Mouse (Mus musculus): Measurements from ENCODE around the gene Armh3. TPM values are rescaled to one million over a fixed set of nuclear protein-coding genes. Genes with fewer than 3 reads are reported as not detected.

Gene Armh3
- polyA plus RNA-seq, 1 experiment from 2014 or later = 18.8 TPM

DNA sequence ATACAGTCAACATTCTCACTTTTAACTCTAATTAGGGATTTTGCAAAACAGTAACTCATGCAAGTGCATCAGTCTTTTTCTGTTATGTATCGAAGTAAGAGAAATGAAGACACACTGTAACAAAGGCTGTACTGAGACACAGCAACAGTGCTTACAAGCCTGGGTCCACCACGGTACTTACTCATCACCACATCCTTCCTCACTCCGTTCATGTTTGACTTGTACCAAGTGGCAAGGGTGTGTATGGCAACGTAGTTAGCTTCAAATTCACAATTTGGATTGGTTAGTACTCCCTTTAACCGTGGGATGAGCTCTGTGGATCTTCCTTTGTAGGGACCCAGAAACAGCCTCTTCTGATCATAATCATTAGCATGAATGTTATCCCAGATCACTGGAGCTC lies 226.8 kb downstream of the Armh3 start:
- H3K9me3 ChIP-seq (replicated peaks) = no peaks in the 10 kb centered on the region
- no peak overlapping the region for H3K9ac ChIP-seq
- H3K27ac ChIP-seq = no peak overlapping the region
- ATAC-seq (replicated peaks; ENCODE audit: low FRiP score) = no peak
- no peaks in the 10 kb centered on the region for H3K27me3 ChIP-seq
- no peak overlapping the region for H3K4me3 ChIP-seq (replicated peaks)
- WGBS = 90% methylated on average over 5 of the region's 5 CpGs
- peaks cover 99% of the 10 kb centered on the region for H3K36me3 ChIP-seq
- H3K4me2 ChIP-seq = no peak overlapping the region
- no peaks in the 10 kb centered on the region for H3K4me1 ChIP-seq

Other genes with a start within 250 kb of the Armh3 start
- 20.8 and 28.5 TPM in 2 replicates for gene Npm3, start 248.9 kb downstream of the Armh3 start, polyA plus RNA-seq (2015; fragmentation: Nextera tagmentation; extraction: Ambion mirVana)
- 47.4 and 53.3 TPM in 2 replicates for gene Mgea5, start 214.7 kb downstream of the Armh3 start, polyA plus RNA-seq (2015; fragmentation: Nextera tagmentation; extraction: Ambion mirVana)
- 2.2 and 2.3 TPM in 2 replicates for gene Kcnip2, start 182.4 kb downstream of the Armh3 start, polyA plus RNA-seq (2015; fragmentation: Nextera tagmentation; extraction: Ambion mirVana)
- 8.3 and 8.9 TPM in 2 replicates for gene Hps6, start 5.0 kb upstream of the Armh3 start, polyA plus RNA-seq (2015; fragmentation: Nextera tagmentation; extraction: Ambion mirVana)
- gene Pprc1, start 46.4 kb upstream of the Armh3 start, polyA plus RNA-seq (2015; fragmentation: Nextera tagmentation; extraction: Ambion mirVana) = 33.3 and 44.6 TPM in 2 replicates
- 83.4 and 91.9 TPM in 2 replicates for gene Ldb1, start 46.7 kb upstream of the Armh3 start, polyA plus RNA-seq (2015; fragmentation: Nextera tagmentation; extraction: Ambion mirVana)
- 99.4 and 101 TPM in 2 replicates for gene Nolc1, start 77.4 kb upstream of the Armh3 start, polyA plus RNA-seq (2015; fragmentation: Nextera tagmentation; extraction: Ambion mirVana)
- not detected in 2 replicates for gene Elovl3, start 133.4 kb upstream of the Armh3 start, polyA plus RNA-seq (2015; fragmentation: Nextera tagmentation; extraction: Ambion mirVana)
- gene Pitx3, start 149.8 kb upstream of the Armh3 start, polyA plus RNA-seq (2015; fragmentation: Nextera tagmentation; extraction: Ambion mirVana) = 0.48 and 0.85 TPM in 2 replicates
- gene Gbf1, start 154.0 kb upstream of the Armh3 start, polyA plus RNA-seq (2015; fragmentation: Nextera tagmentation; extraction: Ambion mirVana) = 50.7 and 51.0 TPM in 2 replicates

Data from kidney, embryonic 15.5 days (tissue).